Mouse (Mus musculus) megakaryocyte, adult 5-6 weeks (primary cell): ENCODE data around the gene Fgd4. TPM values are rescaled to one million over a fixed set of nuclear protein-coding genes. Genes with fewer than 3 reads are reported as not detected.

Experiments
- total RNA-seq, 2 experiments: library from RNA; stranded (forward) in 1 of 2; stranded (reverse) in 1 of 2; fragments of 153-499, 151-499 nt in 1 of 2; fragments of 221-1000, 200-1000 nt in 1 of 2; gene quantifications; 2 replicates each; pipeline versions ENCODE4 v1.2.3 to v1.2.4; 2015 to 2017

Gene Fgd4
- total RNA-seq, 2 experiments from 2014 or later, result 76.9 to 125 TPM

Other genes with a start within 250 kb of the Fgd4 start
- gene Dnm1l, start 241.6 kb downstream of the Fgd4 start, total RNA-seq (2015), result 54.2 TPM in 2 replicates
- 38.9 and 45.5 TPM in 2 replicates for gene Dnm1l, start 241.6 kb downstream of the Fgd4 start, total RNA-seq (2017)
- gene Olfr19, start 75.9 kb upstream of the Fgd4 start, total RNA-seq (2015), result not detected in 2 replicates
- gene Olfr19, start 75.9 kb upstream of the Fgd4 start, total RNA-seq (2017), result not detected in 2 replicates
- not detected in 2 replicates for gene Spag6l, start 228.9 kb upstream of the Fgd4 start, total RNA-seq (2015)
- gene Spag6l, start 228.9 kb upstream of the Fgd4 start, total RNA-seq (2017), result not detected in 2 replicates